Mouse (Mus musculus) liver, embryonic 14.5 days (tissue): ENCODE results near the gene Vcam1.

ENCODE experiments used
- CTCF ChIP-seq: IDR thresholded peaks from 2 replicates; pipeline ENCODE4 v1.5.1; 2016; ENCODE audit warnings: antibody characterized with exemption, low read depth, control low read depth
- EP300 ChIP-seq: IDR thresholded peaks from 2 replicates; pipeline ENCODE4 v1.6.1; 2016; ENCODE audit warnings: antibody characterized with exemption, low read depth

DNA sequence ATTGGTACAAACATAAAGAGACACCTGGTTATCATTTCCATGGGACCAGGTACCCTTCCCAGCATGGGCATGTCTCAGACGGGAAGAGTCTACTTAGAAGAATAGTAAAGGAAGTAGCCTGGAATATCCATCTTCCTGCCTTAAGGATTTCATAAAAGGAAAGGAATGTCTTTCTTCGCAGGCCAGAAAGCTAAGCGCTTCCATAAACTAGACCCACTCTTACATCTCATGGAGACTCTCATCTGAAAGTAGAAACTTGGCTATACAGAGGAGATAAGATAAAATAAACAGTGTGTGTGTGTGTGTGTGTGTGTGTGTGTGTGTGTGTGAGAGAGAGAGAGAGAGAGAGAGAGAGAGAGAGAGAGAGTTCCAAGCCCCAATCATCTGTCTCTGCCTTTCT, 36.9 kb downstream of the Vcam1 start:
- TF ChIP-seq CTCF, result no peak
- TF ChIP-seq EP300, result no peak
